Mouse (Mus musculus): Measurements from ENCODE around the gene Aldh2.

DNA sequence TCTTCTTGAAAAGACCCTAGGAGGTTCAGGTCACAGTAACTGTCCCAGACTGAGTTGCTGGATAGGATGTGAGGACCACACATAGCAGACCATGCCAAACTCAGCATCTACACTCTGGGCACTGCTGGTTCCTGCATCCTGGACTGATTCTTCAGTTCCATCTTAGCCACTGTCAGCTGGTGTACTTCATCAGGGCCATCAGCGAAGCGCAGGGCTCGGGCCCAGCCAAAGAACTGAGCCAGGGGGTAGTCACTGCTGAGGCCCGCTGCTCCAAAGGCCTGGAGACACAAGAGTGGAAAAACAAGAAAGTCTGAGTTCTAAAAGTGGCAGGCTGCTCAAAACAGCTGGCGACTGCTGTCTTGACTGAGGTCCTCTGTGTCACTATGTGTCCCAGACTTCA is 27.5 kb upstream of the Aldh2 start:
- no peak for TF ChIP-seq CTCF (IDR thresholded peaks at IDR 0.05; ENCODE audit: insufficient read depth, low read depth, low read length)
- TF ChIP-seq POLR2A (IDR thresholded peaks at IDR 0.05; ENCODE audit: insufficient read depth, low read depth, low read length) = no peak
